Mouse (Mus musculus) stomach, embryonic 16.5 days (tissue): ENCODE results near the gene Bik. TPM values are rescaled to one million over a fixed set of nuclear protein-coding genes. Genes with fewer than 3 reads are reported as not detected.

Experiments
- ATAC-seq: fragments of 200-750 bp; cut with Nextera tagmentation; 2 replicates; pipeline ENCODE4 v1.8.0; 2017; ENCODE audit warnings: moderate number of reproducible peaks, moderate TSS enrichment; ENCODE audit not compliant: insufficient read depth, low FRiP score
- H3K27ac ChIP-seq: fragments of 300-500 bp; sonication (generic); 2 replicates; pipeline ENCODE4 v1.5.1; 2014; ENCODE audit warnings: low read length
- H3K27me3 ChIP-seq: fragments of 300-500 bp; sonication (generic); 2 replicates; pipeline ENCODE4 v1.6.1; 2014; ENCODE audit warnings: low read length, control low read depth, mixed read lengths; ENCODE audit not compliant: control insufficient read depth, insufficient read depth
- H3K36me3 ChIP-seq: fragments of 300-500 bp; sonication (generic); 2 replicates; pipeline ENCODE4 v1.6.1; 2014; ENCODE audit warnings: low read length; ENCODE audit not compliant: control insufficient read depth, insufficient read depth
- H3K4me1 ChIP-seq: fragments of 300-500 bp; sonication (generic); 2 replicates; pipeline ENCODE4 v1.6.1; 2014; ENCODE audit warnings: low read length, control low read depth, mixed read lengths; ENCODE audit not compliant: control insufficient read depth, insufficient read depth
- H3K4me2 ChIP-seq: fragments of 300-500 bp; sonication (generic); 2 replicates; pipeline ENCODE4 v1.6.1; 2014; ENCODE audit warnings: low read depth, low read length, mixed read lengths
- H3K4me3 ChIP-seq: fragments of 300-500 bp; sonication (generic); replicated peaks from 2 replicates; pipeline ENCODE4 v1.5.1; 2014; ENCODE audit warnings: mild to moderate bottlenecking, low read length
- H3K9ac ChIP-seq: fragments of 300-500 bp; sonication (generic); 2 replicates; pipeline ENCODE4 v1.6.1; 2014; ENCODE audit warnings: low read length
- H3K9me3 ChIP-seq: fragments of 300-500 bp; sonication (generic); replicated peaks from 2 replicates; pipeline ENCODE4 v1.6.1; 2016; ENCODE audit warnings: low read length, control low read depth; ENCODE audit not compliant: control insufficient read depth
- WGBS: fragments of 180-500 bp; shearing (Covaris S2); extraction: QIAGEN DNeasy Blood & Tissue Kit; methylation state at CpG from one replicate; pipeline ENCODE4 v1.1.7; 2014; 5-methylcytosine and 5-hydroxymethylcytosine counted together
- polyA plus RNA-seq: library from polyadenylated mRNA; unstranded; fragments of >200 nt; fragmentation: Nextera tagmentation; extraction: Ambion mirVana; gene quantifications from 2 replicates; pipeline ENCODE4 v1.2.1, GENCODE M21; 2015

The Bik gene
- polyA plus RNA-seq, 1 experiment from 2014 or later = 7.0 TPM

- no peak overlapping the region for H3K4me2 ChIP-seq
- peaks cover 4% of the 10 kb centered on the region for H3K27me3 ChIP-seq
- H3K4me1 ChIP-seq = peaks cover 11% of the 10 kb centered on the region; the same call in 1 of the 2 replicates
- no peak for ATAC-seq
- 70% methylated on average over 7 of the region's 7 CpGs for WGBS
- H3K4me3 ChIP-seq = no peak overlapping the region
- no peaks in the 10 kb centered on the region for H3K36me3 ChIP-seq
- H3K9me3 ChIP-seq = no peaks in the 10 kb centered on the region
- H3K27ac ChIP-seq = no peak overlapping the region
- H3K9ac ChIP-seq = no peak overlapping the region
Observed at GRCm38 (mm10) chr15:83532606-83533005, 5.9 kb downstream of the Bik start.

DNA sequence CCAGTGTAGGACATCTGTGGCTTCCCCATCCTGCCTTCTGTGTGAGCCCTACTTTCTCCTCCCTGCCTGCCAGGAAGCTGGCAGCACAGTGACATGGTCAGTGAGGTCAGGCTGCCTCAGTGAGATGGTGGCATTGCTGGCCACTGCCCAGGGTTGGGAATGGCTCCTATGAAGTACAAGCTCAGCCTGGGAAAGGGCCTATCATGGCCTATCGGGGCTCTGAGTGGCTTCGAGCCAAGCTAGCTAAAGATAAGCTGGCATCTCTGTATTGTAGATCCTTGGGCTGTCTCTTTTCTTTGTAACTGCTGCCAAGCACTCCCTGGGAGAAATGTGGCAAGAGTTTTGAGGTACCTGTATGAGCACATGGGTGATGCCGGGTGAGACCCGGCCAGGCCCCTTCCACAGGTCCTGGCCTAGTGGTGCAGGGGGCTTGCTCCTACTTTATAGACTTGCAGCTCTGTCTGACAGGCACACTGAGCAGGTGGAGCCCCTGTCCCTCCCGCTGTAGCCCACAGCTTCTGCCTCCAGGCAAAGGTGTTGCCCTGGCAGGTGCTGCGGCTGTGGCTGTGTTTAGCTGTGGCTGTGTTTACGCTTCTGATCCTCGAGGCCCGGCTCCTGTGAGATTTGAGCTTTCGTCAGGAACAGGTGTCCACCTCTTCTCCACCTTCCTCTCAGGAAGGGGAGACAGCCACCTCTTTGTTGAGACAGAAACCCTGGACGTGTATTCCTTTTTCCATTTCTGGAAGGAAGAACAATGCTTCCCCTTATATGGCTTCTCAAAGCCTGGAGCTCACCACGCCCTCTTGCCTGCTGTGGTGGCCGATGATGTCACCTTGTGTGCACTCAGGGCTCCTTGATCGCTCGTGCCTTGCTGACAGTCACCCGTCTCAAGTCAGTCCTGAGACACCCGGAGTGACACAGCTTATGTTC, 8.6 kb downstream of the Bik start:
- Histone ChIP-seq H3K4me3 (no peak overlapping the region), H3K9me3 (no peaks in the 10 kb centered on the region), H3K27ac (no peak overlapping the region), H3K36me3 (no peaks in the 10 kb centered on the region), H3K9ac (no peak overlapping the region), H3K4me1 (peaks cover 14% of the 10 kb centered on the region; the same call in 1 of the 2 replicates), H3K27me3 (no peaks in the 10 kb centered on the region), H3K4me2 (no peak overlapping the region)
- 49% methylated on average over 17 of the region's 17 CpGs for WGBS
- no peak; the same call in 1 of the 2 replicates for ATAC-seq

GRCm38 (mm10) chr15:83535890-83536231, 9.2 kb downstream of the Bik start:
- Histone ChIP-seq H3K4me3 (no peak overlapping the region), H3K4me1 (peaks cover 8% of the 10 kb centered on the region; the same call in 1 of the 2 replicates), H3K9me3 (no peaks in the 10 kb centered on the region), H3K4me2 (no peak overlapping the region), H3K36me3 (no peaks in the 10 kb centered on the region), H3K27me3 (no peaks in the 10 kb centered on the region), H3K9ac (no peak overlapping the region), H3K27ac (no peak overlapping the region)
- 81% methylated on average over 6 of the region's 6 CpGs for WGBS
- no peak for ATAC-seq

DNA sequence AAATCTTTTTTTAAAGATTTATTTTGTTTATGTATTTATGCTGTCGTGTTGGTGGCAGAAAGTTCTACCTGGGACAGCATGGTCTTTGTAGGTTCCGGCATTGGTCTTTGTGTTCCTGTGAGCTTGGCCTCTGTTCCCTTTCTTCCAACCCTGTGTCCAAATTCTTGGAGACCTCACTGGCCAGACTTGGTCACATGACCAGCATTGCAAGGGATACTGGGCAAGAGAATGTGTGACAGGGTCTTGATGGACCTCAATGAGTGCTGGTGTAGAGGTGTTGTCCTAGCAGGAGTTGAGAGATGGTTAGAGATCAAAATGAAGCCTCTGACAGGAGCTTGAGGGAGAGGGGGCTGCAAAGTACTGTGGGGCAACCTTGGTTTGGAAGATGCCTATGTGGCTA, 12.2 kb downstream of the Bik start:
- H3K27ac ChIP-seq = no peak overlapping the region
- no peak overlapping the region for H3K4me3 ChIP-seq
- no peaks in the 10 kb centered on the region for H3K9me3 ChIP-seq
- H3K36me3 ChIP-seq = no peaks in the 10 kb centered on the region
- H3K4me2 ChIP-seq = no peak overlapping the region
- peaks cover 8% of the 10 kb centered on the region; the same call in 1 of the 2 replicates for H3K4me1 ChIP-seq
- 94% methylated on average over 2 of the region's 2 CpGs for WGBS
- H3K9ac ChIP-seq = no peak overlapping the region
- ATAC-seq = no peak
- H3K27me3 ChIP-seq = no peaks in the 10 kb centered on the region

GRCm38 (mm10) chr15:83539905-83540304, 13.2 kb downstream of the Bik start:
- 50% methylated on average over 4 of the region's 4 CpGs for WGBS
- no peak overlapping the region for H3K9ac ChIP-seq
- no peak for ATAC-seq

GRCm38 (mm10) chr15:83541647-83542287, 15.1 kb downstream of the Bik start:
- Histone ChIP-seq H3K27ac (no peak overlapping the region), H3K4me3 (no peak overlapping the region), H3K36me3 (peaks cover 6% of the 10 kb centered on the region; the same call in 1 of the 2 replicates), H3K9me3 (no peaks in the 10 kb centered on the region), H3K4me1 (peaks cover 3% of the 10 kb centered on the region; the same call in 1 of the 2 replicates), H3K4me2 (no peak overlapping the region), H3K9ac (no peak overlapping the region), H3K27me3 (no peaks in the 10 kb centered on the region)
- 73% methylated on average over 9 of the region's 9 CpGs for WGBS
- ATAC-seq = 0 out of 2 replicates have a peak, but pooled peaks have one; percentile 22

More at GRCm38 (mm10) chr15:83539905-83540304, 13.2 kb downstream of the Bik start:
- Histone ChIP-seq H3K4me3 (no peak overlapping the region), H3K27ac (no peak overlapping the region), H3K36me3 (no peaks in the 10 kb centered on the region), H3K4me2 (no peak overlapping the region), H3K27me3 (no peaks in the 10 kb centered on the region), H3K9me3 (no peaks in the 10 kb centered on the region), H3K4me1 (peaks cover 8% of the 10 kb centered on the region; the same call in 1 of the 2 replicates)

GRCm38 (mm10) chr15:83546029-83546428, 19.4 kb downstream of the Bik start:
- Histone ChIP-seq H3K9ac (no peak overlapping the region), H3K27me3 (no peaks in the 10 kb centered on the region), H3K4me3 (no peak overlapping the region), H3K4me1 (no peaks in the 10 kb centered on the region), H3K36me3 (peaks cover 14% of the 10 kb centered on the region), H3K27ac (no peak overlapping the region), H3K9me3 (no peaks in the 10 kb centered on the region), H3K4me2 (no peak overlapping the region)
- ATAC-seq = no peak
- WGBS = 88% methylated on average over 7 of the region's 7 CpGs

DNA sequence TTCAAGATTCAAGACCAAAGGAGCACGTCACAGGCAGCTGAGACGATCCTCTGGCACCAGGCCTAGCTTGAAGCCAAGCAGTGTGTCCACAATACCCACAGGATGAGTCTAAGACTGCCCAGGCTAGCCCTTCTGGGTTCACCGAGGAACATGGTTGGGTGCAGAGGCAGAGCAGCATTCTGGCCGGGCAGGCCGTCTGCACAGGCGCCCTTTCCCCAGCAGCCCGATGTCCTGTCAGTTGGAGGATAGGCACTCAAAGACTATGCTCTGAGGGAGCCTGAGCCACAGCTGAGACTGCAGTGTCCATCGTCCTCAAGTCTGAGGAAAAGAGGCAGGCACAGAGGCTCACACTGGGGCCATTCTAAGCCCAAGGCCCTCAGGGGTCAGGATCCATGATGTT, 20.5 kb downstream of the Bik start:
- Histone ChIP-seq H3K9ac (no peak overlapping the region), H3K4me1 (no peaks in the 10 kb centered on the region), H3K36me3 (peaks cover 14% of the 10 kb centered on the region), H3K9me3 (no peaks in the 10 kb centered on the region), H3K4me2 (no peak overlapping the region), H3K4me3 (no peak overlapping the region), H3K27me3 (no peaks in the 10 kb centered on the region), H3K27ac (no peak overlapping the region)
- ATAC-seq = no peak
- 93% methylated on average over 8 of the region's 8 CpGs for WGBS

DNA sequence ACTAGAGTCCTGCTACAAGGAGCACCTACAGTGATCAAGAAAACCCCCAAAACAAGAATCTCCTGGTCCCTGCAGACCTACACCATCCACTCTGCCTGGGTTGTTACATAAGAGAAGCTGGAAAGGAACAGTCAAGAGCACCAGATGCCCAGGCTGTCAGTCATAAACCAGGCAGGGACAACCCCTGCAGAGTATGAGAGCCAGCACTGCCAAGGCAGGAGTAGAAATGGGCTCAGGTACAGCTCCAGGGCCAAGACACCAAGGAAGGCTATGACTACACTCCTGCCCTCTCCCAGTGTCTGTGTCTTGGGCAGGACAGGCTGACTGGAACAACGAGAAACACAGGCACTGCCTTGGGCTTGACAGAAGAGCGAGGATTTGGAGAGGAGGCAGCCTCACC, 23.5 kb downstream of the Bik start:
- H3K9ac ChIP-seq = no peak overlapping the region
- peak overlapping the region; percentile 65 for H3K27ac ChIP-seq
- no peaks in the 10 kb centered on the region; the same call in 1 of the 2 replicates for H3K4me1 ChIP-seq
- H3K4me3 ChIP-seq = no peak overlapping the region
- no peaks in the 10 kb centered on the region for H3K27me3 ChIP-seq
- H3K9me3 ChIP-seq = peaks cover 4% of the 10 kb centered on the region
- no peak overlapping the region for H3K4me2 ChIP-seq
- 64% methylated on average over 2 of the region's 2 CpGs for WGBS
- no peak for ATAC-seq
- peaks cover 14% of the 10 kb centered on the region for H3K36me3 ChIP-seq
